Mouse (Mus musculus): ENCODE data around the gene Prkcd. TPM values are rescaled to one million over a fixed set of nuclear protein-coding genes. Genes with fewer than 3 reads are reported as not detected.
"Not testable (repeated sequence)": the region's sequence is repeated elsewhere in the genome, so short reads cannot be mapped to it uniquely, and the experiment has no call there.

Gene Prkcd
- total RNA-seq, 2 experiments from 2014 or later: 6.6 to 11.7 TPM

DNA sequence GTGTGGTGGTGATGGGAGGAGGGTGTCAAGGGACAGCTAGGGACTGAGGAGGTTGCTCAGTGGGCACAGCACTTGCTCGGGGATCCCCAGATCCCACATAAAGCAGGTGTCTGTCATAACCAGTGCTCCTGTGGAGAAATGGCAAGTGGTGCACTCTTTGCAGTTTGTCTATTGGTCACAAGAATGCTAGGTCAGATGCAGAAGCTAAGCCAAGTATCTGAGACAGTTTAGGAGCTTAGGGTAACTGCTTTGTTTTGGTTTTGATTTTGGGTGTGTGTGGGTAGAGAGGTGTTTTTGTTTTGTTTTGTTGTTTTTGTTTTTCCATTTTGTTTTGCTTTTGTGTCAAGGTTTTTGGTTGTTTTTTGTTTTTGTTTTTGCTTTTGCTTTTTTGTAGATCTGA lies 44.8 kb downstream of the Prkcd start:
- intact Hi-C loops (cut with DNase I): no loop called here

DNA sequence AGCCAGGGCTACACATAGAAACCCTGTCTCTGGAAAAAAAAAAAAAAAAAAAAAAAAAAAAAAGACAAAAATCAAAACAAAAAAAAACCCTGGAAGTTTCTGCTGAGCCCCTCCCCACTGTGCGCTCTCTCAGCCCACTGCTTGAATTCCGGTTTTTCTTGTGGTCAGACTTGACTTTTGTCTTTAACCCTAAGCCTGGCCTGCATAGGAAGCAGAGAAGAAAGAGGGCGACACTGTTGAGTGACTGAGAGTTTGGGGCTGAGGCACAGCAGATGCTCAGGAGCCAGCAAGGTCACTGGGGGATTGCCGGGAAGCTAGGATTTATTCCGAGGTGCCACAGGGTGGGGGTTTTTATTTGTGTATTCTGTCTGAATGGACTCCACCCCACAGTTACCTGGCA lies 46.1 kb downstream of the Prkcd start:
- no peak for DNase-seq
- intact Hi-C loops (cut with DNase I): no loop called here

More for the DNA sequence above, 44.8 kb downstream of the Prkcd start:
- no peak for DNase-seq

DNA sequence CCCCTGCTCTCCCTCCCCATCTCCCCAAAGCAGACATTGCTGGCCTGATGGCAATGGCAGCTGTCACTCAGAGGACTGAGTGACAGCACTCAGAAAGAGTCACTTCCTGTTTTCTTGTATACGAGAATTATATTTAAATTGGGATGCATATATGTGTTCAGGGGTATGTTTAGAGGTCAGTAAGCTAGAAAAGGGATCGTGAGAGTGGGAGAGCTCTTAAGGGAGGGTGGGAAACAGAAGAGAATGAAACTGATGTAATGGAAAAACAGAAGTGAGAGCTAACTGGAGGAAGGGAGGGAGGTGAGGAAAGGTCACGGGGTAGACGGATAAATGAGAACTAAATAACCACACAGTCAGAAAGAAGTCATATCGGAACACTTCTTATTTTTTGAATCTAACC lies 46.8 kb downstream of the Prkcd start:
- DNase-seq: no peak
- intact Hi-C loops (cut with DNase I): no loop called here

DNA sequence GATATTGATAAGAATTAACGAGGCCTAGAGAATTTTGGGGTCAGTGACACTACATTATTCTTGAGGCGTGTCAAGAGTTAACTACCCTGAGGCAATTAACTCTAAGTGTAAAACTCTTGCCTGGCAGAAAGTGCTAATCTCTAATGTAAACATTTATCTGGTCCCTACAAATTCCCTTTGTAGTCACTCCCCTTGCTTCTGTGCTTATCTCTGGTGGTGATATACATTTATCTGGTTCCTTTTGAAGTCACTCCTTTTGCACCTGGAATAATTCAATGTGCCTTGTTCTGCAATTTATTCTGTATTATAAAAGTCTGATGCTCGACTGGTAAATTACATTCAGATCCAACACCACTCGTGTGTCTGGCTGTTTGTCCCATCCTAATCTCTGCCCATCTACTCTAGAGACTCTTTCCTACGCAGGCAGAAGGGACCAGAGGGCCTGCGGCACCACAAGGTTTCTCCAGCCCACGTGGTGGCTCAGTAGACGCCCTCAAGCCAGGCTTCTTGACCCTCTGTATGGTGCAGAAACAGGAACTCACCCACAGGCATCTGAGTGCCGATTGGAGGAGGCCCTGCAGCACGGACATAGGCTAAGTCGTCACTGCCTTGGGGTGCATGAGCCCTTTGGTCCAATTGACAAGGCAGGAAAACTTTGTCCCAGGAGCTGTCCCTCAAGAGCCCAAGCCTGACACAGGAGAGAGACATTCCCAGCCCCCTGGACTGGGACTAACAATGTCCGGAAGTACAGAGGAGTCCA lies 48.5 kb downstream of the Prkcd start:
- DNase-seq; intact Hi-C loops (cut with DNase I): not testable (repeated sequence)

DNA sequence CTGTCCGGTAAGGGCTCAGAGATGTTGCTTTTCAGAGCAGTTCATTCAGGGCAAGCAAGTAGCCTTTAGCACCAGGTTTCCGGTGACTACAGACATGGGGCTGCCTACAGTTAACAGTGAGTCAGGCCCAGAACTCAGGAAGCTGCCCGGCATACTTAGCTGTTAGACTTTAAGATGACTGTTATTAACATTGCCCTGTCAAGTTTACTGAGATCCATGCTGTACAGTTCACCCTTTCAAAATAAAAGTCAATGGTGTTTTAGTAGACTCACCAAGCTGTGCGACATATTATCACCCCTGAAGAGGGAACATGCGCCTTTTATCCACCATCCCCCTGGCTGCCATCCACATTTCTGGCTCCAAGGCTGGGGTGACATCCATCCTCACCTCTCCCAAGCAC lies 49.8 kb downstream of the Prkcd start:
- no peak for DNase-seq
- intact Hi-C loops (cut with DNase I): no loop called here

DNA sequence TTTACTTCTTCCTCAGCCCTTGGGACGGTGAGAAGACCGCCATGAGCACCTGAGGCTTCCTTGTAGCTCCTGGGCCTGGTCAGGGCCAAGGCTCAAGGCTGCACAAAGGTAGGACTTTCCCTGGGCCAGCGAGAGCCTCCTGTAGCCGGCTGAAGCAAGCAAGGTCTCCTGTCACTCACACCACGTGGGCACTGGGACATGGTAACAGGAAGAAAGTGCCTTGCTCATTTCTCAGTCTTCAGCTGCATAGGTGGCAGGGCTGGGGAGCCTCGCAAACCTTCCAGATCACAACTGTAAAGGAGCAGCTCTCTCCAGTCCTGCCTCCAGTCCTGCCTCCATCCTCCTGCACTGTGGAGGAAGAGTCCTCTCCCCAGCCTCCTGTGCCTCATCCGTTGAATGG lies 50.2 kb downstream of the Prkcd start:
- intact Hi-C loops (cut with DNase I): no loop called here
- DNase-seq: no peak

DNA sequence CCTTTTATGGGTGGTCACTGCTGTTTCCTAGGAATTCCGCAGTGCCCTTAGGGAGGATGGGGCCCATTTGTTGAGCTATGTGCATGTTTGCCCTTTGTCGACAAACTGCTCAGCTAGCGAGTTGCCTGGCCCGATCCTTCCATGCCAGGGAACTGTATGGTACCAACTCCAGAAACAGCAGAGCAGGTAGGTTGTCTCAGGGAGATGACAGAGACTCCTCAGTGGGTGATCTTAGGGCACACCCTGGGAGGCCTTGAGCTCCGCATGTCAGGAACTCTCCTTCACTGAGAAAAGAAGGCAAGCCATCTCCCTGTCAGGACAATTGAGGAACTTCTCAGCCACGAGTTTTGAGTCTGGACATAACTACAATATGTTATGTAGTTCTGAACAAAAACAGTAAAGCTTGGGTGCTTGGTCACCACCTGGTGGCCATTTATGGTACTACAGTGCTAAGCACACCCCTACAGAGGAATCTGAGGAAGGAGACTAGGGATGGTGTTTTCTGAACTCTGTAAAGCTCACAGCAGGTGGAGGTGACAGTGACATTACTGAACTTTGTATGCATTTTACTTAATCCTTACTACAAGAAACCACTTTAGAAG lies 51.9 kb downstream of the Prkcd start:
- intact Hi-C loops (cut with DNase I): loop anchor here (5.0 kb wide), 1 partner anchor 37 kb away; no protein-coding TSS in a partner anchor
- DNase-seq: peak; percentile 52 to 56

DNA sequence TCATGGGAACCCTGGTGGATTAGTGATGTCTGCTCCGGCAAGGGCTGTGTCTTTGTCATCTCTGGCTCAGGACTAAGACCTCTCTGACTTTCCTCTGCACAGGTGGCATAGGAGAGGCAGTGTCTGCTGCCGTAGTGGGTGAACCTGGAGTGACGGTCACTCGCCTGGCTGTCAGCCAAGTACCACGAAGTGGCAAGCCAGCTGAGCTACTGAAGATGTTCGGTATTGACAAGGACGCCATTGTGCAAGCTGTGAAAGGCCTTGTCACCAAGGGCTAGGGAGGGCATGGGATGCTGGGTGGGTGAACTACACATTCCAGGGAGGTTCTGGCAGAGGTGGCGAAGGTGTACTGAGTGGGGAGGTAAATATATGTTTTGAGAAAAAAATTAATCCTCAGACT lies 52.8 kb downstream of the Prkcd start:
- DNase-seq: no peak
- intact Hi-C loops (cut with DNase I): loop anchor here (5.0 kb wide), 1 partner anchor 36 kb away; no protein-coding TSS in a partner anchor

DNA sequence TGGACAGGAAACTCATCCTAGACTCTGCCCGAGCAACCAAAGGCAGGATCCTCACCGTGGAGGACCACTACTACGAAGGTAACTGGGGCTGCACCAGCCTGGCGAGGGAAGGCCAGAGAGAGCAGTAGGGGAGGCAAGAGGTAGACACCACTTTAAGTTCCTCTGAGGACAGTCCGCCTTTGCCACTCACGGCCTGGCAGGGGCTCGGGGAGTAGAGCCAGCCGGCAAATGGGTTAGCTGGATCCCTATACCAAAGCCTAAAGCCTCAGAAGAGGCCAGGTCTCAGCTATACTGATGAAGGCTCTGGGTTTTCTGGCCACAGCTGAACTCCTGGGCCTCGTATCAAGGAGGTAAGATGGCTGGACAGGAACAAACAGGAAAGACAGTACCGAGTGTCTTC lies 53.8 kb downstream of the Prkcd start:
- no peak for DNase-seq
- intact Hi-C loops (cut with DNase I): loop anchor here (5.0 kb wide), 1 partner anchor 35 kb away; no protein-coding TSS in a partner anchor

DNA sequence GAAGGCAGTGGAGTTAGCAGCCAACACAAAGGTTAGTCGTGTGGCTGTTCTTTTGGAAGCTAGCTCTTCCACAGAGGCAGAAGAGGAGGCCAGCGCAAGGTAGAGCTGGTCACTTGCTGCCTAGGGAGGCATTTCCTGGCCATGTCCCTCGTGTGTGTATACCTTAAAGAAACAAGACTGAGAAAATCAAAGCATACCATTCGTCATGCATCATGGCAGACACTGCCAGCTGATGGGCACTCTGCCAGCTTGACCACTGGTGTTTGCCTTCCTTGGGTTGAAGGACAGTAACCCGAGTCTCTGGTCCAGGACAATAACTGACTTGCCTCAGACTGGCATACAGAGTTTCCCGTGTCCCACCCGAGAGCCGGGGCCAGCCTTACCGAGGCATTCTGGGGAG lies 55.7 kb downstream of the Prkcd start:
- no peak for DNase-seq
- intact Hi-C loops (cut with DNase I): loop anchor here (5.0 kb wide), 1 partner anchor 33 kb away; no protein-coding TSS in a partner anchor

DNA sequence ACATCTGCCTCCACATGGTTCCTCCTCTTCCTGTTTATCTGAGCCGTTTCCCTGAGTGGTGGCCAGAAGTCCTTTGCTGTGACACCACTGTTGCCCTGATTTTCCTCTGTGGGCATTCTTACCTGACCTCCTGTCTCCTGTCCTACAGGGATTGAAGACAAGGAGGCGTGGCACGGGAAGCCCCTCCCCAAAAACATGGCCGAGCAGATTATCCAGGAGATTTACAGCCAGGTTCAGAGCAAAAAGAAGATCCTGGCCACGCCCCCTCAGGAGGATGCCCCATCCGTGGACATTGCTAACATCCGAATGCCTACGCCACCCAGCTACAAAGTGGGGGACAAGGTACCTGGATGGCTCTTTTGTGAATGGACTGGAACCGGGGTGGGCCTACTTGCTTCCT lies 58.0 kb downstream of the Prkcd start:
- peak in 1 of 2 experiments; percentile 9 for DNase-seq
- intact Hi-C loops (cut with DNase I): no loop called here

DNA sequence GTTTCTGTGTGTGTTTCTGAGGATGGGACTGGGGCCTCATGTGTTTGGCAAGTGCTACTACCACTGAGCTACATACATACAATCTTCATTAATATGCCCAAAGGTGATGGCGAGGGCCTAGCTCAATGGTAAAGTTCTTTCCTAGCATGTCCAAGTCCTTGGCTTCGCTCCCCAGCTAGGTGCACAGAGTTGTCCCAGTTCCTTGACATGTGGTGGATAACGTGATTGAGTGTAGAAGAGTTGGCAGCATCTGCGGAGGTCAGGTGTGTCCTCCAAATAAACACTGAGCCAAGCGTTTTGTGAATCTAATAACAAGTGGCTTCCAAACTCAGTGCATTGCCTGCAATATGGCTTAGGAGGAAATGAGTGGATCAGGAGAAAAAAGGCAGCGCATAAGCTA lies 59.7 kb downstream of the Prkcd start:
- intact Hi-C loops (cut with DNase I): no loop called here

DNA sequence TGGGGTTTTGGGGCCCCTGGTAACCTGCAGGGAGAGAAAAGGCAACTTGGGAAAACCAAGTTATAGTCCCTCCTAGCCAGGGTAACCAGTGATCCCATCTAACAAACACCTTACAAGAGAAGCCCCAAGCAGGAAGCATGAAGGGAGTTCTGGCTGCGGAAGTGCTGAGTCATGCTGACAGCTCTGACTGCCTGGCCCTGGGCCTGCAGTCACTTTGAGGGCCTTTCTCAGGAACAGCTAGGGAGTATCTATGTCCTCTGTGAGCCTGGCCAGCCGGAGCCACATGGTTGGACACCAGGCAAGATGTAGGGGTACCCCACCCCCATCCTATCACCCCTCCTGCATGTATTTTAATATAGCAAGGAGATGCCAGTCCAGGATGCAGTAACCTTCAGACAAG lies 61.6 kb downstream of the Prkcd start:
- DNase-seq: peak; percentile 52 to 55
- intact Hi-C loops (cut with DNase I): no loop called here

More for the DNA sequence above, 59.7 kb downstream of the Prkcd start:
- DNase-seq: no peak

DNA sequence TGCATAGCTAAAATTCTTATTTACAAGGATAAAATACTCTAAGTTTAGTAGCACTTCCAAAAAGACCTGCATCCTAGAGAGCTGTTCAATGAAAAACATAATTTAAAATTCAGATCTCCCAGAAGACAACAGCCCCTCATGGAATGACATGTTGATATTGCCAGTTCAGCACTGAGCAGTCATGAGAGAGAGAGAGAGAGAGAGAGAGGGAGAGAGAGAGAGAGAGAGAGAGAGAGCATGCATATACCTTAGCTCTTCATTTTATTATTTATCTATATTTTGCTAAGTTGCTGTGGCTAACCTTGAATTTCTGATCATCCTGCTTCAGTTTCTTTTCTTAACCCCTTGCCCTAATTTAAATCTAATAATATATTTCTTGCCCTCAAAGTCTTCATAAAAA lies 63.7 kb downstream of the Prkcd start:
- no peak for DNase-seq
- intact Hi-C loops (cut with DNase I): no loop called here

DNA sequence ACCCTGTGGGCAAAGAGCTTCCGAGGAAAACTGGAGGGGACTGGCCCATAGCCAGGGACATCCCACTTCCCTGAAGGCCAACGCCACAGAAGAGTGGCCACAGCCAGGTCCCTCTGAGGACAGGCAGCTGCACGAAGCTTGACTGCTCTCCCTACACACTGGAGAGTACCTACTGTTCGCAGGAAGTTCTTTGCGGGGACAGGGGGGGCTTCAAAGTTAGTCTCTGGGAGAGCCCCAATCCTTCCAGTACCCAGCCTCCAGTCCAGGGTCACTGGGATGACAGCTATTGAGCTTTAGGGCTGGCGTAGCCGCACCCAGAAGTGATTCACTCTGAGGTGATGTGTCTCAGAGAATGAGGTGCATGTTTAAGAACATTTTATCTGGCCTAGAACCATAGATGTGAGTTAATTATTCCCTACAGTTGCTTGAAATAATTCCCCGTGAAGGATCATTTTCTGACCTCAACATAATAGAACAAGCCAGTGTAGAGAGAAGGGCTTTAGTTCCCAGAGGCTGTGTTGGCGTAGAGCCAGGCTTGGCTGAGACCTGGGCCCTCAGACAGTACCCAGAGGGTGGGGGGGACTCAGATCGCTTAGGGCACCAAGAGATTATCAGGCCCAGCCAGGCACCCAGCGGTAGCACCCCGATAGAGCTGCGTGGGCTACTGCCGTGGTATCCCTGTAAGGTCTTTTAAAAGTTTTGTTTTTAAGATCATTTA lies 64.4 kb downstream of the Prkcd start:
- intact Hi-C loops (cut with DNase I): no loop called here
- no peak for DNase-seq

DNA sequence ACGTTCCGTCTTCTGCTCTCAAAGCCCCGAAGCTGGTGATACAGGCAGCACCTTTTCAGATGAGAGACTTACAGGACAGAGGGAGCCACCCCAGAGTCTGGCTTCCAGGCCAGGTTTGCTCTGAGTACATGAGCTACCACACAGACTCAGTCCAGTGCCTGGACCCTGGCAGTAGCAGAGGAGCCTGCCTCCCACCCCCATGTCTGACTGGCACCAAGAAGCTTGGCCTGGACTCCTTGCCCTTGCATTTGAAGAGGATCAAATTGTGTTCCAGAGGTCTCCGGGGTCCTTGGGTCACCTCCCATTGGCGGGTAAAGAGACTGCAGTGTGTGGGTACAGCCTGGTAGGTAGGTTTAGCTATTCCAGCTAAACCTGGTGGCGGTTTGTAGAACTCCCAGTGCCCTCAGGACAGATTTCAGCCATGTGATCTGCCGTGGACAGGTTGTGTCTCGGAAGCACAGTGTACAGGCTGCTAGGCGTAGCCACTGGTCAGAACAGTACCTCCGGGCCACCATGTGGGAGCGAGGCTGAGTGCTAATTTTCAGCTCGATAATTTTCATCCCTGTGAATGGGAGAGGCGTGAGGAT lies 65.1 kb downstream of the Prkcd start:
- no peak for DNase-seq
- intact Hi-C loops (cut with DNase I): no loop called here

DNA sequence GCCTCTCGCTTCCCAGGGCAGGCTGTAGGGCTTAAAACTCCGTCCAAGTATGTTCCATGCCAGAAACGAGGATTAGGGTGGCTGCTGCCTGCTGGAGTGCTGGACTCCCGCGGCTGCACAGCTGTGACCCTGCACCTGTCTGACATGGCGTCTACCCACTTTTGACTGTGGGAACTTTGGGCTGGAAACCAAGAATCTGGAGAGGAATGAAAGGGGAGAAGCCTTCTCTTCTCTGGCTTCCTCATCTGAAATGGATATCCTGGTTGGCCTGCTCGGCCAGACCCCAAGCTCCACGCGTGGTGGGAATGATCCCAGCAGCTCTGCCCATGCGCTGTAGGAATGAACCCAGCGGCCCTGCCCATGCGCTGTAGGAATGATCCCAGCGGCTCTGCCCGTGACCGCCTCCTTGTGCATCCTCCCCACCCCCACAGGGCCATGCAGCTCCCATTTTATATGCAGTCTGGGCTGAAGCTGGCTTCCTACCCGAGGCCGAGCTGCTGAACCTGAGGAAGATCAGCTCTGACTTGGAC lies 66.6 kb downstream of the Prkcd start:
- intact Hi-C loops (cut with DNase I): no loop called here
- DNase-seq: peak; percentile 38 to 56

DNA sequence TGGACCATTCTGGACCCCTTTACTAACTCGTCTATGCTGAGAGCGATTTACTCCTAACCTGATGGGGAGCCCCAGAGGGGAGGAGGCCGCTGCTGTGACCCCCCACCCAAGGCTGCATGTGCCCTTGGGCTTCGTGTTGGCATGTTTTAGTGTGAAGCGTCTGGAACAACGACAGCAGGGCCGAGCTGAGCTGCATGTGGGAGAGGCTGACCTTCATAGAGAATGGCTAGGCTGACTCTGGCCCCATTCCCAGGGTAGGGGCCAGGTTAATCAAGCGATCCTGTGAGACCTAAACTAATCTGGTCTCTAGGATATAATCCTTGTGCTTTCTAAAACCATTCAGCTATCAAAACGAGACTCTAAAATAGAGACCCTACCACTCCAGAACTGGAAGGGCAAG lies 68.3 kb downstream of the Prkcd start:
- DNase-seq: no peak
- intact Hi-C loops (cut with DNase I): no loop called here

DNA sequence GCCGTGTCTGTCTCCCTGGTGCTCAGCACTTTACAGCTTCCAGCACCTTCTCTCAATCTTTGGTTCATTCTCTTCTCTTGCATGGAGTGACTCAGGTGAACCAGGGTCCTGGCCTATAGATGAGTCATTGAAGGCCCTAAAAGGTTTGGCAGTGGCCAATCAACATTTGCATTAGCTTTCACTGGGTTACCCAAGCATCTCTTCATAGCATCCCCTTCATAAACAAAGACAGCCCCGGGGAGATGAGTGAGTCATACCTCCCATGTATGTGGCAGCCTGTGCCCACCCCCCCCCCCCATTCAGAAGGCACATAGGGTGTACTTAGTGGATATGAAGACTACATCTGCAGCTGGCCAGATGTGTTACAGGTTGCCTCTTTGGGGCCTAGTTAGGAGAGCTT lies 69.4 kb downstream of the Prkcd start:
- intact Hi-C loops (cut with DNase I): no loop called here
- DNase-seq: no peak

DNA sequence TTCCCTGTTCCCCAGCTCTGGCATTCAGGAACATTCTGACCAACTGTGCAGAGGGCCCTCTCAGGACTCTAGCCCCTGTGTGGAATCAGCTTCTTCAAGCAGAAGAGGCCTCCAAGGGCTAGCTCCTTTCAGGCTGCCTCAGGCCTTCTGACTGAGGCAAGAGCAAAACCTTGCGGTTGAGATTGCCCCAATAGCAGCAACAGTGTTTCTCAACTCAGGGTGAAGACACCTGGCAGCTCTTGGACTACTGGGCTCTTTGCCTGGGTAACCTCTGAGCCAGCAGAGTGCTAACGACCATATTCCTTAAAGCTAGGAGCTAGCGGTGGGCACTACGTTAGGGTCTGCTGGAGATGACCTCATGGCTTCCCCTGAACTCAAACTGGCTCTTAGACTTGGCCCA lies 72.8 kb downstream of the Prkcd start:
- intact Hi-C loops (cut with DNase I): no loop called here

DNA sequence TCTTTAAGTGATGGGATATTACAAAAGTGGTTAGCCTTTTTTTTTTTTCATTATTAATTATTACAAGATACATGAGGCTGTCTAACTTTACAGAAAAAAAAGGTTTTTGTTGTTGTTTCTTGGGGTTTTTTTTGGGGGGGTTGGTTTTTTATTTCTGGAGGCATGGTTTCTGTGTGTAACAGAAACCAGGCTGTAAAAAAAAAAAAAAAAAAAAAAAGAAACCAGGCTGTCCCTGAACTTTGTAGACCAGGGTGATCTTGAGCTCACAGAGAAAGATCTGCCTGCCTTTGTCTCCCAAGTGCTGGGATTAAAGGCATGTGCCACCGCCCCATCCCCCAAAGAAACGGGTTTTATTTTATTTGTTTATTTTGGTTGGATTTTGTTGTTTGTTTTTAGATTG lies 74.0 kb downstream of the Prkcd start:
- intact Hi-C loops (cut with DNase I): no loop called here
- DNase-seq: no peak

More for the DNA sequence above, 72.8 kb downstream of the Prkcd start:
- DNase-seq: no peak
